Mouse (Mus musculus) left cerebral cortex, postnatal 4 days (tissue): ENCODE measurements around the gene Gm49336. TPM values are rescaled to one million over a fixed set of nuclear protein-coding genes. Genes with fewer than 3 reads are reported as not detected.

ENCODE experiments used
- DNase-seq: peaks from one replicate; pipeline ENCODE4 v3.0.0-alpha.2; 2022
- intact Hi-C: fragments of 180-260 bp; cut with DNase I; formaldehyde crosslinking; loops from one replicate; pipeline ENCODE4 v1.15.1; 2025
- microRNA-seq: library from miRNA; unstranded; fragments of <30 nt; microRNA quantifications from one replicate; pipeline ENCODE4 v1.2.0, GENCODE M21; 2022
- total RNA-seq, 2 experiments: library from RNA; stranded (reverse); gene quantifications; 2 replicates each; pipeline ENCODE4 v1.2.3; 2021

The Gm49336 gene
- total RNA-seq, 2 experiments from 2014 or later, result 133 to 135 TPM

DNA sequence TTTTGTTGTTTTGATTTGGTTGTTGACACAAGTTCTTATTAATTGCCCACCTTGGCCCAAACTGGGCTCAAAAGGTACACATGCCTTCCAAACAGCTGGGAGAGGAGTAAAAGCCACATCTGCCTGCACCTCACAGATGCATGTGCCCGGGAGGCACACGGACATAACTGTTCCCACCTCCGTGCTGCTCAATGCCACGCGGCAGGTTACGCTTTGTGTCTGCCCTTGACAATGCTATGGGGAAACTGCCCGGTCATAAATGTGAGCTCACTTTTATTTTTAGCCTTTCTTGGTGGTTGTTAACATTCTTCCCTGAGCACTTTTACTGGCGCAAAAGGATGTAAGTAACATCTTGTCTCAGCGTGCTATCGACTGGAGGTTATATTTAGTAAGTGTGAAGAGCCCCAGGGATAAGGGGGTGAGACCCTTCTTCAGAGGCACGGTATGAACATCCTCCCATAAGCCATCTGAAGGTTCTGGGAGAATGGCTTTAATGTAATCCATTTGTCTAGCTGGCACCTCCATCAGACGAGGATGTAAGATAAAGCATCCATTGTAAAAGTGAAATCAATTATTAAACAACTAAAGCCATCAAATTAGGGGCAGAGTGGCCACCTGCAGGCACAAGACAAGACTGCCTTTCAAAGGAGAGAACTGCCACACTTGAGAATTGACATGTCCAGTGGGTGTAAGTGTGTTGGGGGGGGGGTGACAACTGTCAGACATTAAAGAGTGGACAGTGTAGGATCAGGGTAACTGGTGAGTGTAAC is 78.8 kb downstream of the Gm49336 start:
- intact Hi-C loops, result loop anchor here (10.0 kb wide), 1 partner anchor 88 kb away; no protein-coding TSS in a partner anchor
- no peak for DNase-seq

- peak; percentile 6 for DNase-seq
- intact Hi-C loops, result loop anchor here (10.0 kb wide), 1 partner anchor 86 kb away; no protein-coding TSS in a partner anchor
Observed at GRCm38 (mm10) chr14:60170845-60171610, 80.3 kb downstream of the Gm49336 start.

GRCm38 (mm10) chr14:60163367-60163766 is 87.9 kb downstream of the Gm49336 start:
- intact Hi-C loops, result no loop called here
- no peak for DNase-seq

Small RNA genes within 50 kb of the gene (microRNA-seq; reads per million reads assigned to microRNA genes)
- gene Mir719, result not detected

Other genes with a start within 250 kb of the Gm49336 start
- gene Atp8a2, start 54.3 kb downstream of the Gm49336 start, total RNA-seq, result 10 to 100 TPM; 95.4 to 98.7 TPM
- not detected for gene Nupl1, start 76 bp downstream of the Gm49336 start, total RNA-seq
- gene Mtmr6, start 13.7 kb upstream of the Gm49336 start, total RNA-seq, result 10 to 100 TPM; 81.7 to 84.6 TPM
- 10 to 100 TPM; 55.6 to 59.1 TPM for gene Amer2, start 121.8 kb upstream of the Gm49336 start, total RNA-seq